Mouse (Mus musculus) v-Abl transformed pro-B cells (cell line): ENCODE measurements around the gene Shbg.

Source experiments
- in situ Hi-C, 2 experiments: fragments of 400-800 bp; cut with MboI; formaldehyde crosslinking; loops; one replicate each; pipeline ENCODE4 v1.15.1; 2025; ENCODE audit not compliant: unreplicated experiment in 2 of 2

Gene Shbg

DNA sequence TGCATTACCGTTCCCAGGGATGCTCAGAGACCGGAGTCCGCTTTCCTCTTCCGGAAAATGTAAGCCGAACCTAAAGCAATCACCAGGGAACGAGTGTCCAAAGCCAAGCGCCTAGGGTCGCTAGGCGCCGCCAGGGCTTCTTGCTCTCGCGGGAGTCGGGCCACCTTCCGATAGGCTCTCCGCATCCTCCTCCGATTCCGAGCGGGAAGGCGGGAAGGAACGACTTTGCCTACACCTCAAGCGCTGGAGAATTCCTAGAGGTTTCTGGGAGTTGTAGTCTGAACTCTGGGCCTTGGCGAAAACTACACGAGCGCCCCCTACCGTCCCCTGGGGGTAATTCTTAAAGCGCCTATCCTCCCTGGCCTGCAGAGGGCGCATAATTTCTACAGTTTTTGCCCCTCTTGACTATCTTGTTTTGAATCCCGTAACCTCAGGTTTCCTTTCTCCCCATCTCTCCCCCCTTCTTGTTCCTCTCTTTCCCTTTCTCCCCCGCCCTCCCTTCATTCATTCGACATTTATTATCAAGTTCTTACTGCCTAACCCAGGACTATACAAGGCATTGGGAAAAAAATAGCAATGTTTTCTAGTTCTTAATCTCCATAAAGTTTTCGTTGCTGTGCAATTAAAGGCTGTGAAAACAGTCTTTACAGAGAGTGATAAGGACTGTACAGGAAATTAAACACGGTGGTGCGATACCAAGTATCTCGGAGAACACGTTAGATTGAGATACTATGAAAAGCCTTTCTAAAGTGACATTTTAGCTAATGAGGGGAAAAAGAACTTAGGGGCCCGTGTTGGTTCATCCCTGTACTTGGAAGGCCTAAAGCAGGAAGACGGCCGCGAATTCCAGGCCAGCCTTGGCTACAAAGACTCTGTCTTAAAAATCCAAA is 38.3 kb downstream of the Shbg start:
- in situ Hi-C loops = loop anchor here (5.0 kb wide), 1 partner anchor 33 kb away; no protein-coding TSS in a partner anchor

DNA sequence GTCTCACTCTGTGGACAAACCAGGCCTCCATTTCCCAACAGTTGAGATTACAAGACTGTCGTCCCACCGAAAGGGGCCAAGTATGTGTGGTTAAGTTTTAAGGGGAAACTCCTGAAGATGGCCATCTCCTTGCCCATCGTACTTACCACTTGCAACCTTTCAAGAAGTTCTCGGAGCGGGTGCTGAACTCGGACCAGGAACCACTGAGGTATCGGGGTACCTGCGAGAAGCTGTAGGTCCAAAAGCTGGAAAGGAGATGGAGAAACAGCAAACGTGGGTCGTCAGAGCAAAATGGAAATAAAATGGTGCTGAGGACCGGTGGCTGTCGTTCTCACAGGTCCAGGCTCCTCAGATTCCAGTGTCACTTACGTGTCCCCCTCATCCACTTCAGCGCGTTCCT is 39.4 kb downstream of the Shbg start:
- in situ Hi-C loops = loop anchor here (5.0 kb wide), 1 partner anchor 34 kb away; no protein-coding TSS in a partner anchor

DNA sequence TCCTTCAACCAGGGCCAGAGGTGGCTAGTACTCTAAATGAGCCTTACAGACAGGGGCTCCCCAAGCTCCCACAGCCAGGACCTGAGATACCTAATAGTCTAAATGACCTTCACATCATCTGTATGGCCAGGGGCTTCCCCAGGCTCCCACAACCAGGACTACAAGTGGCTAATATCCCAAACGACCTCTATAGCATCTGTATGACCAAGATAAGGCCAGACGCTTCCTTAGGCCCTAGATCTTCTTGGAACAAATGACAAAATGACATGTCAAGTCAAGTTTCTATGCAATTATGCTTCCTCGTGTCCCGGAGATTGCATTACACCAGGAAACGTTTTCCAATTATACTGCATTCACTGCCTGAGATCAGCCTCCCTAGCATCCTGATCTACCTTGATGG is 41.4 kb downstream of the Shbg start:
- in situ Hi-C loops = loop anchor here (5.0 kb wide), 1 partner anchor 36 kb away; no protein-coding TSS in a partner anchor

DNA sequence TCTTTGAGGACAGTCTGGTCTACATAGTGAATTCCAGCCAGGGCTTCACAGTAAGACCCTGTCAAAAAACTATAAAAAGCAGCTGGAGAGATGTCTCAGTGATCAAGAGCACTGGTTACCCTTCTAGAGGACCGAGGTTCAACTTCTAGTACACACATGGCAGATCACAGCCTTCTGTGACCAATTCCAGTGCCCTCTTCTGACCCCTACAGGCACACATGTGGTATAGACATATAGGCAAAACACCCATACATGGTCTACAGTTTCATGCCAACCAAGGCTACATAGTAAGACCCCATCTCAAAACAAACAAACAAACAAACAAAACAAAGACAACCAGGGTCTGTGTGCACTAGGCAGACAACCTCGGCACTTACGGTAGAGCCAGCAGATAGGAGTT is 42.5 kb downstream of the Shbg start:
- in situ Hi-C loops = loop anchor here (5.0 kb wide), 1 partner anchor 37 kb away; no protein-coding TSS in a partner anchor

DNA sequence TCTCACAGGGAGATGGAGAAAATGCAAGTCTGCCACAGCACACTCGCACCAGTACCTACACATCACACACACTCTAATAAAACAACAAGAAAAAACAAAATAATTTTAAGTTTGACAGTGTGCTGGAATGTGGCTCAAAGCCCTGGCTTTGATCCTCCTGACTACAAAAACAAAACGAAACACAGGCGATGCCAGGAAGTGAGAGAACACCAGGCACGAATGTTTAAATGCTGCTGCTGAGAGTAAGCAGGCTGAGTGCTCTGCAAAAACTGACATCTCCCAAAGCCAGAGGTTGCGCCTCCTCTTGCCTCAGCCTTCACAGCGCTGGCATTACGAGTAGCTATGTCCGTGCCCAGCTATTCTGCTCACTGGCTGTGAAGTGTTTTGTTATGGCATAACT is 52.6 kb downstream of the Shbg start:
- in situ Hi-C loops = no loop called here
